Mouse (Mus musculus): Measurements from ENCODE around the gene Npvf. TPM values are rescaled to one million over a fixed set of nuclear protein-coding genes. Genes with fewer than 3 reads are reported as not detected.

The Npvf gene
- polyA plus RNA-seq (2017; shearing (Covaris generic)), result not detected

DNA sequence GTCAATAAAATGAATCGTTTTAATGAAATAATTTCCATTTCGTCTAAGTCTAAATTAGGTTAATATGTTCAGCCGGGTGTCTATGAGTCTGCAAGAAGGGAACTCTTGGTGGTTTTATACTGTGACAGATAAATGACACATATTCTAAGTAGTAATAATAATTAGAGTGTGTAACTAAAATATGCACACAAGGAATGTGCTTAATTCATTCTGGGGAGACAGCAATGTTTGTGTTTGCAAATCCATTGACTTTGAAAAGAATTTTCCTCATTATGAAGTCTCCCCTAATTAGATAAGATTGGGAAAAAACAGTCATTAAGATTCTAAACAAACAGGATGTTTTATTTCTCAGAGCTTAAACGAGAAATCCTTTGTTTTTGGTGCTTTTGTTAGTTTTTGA lies at the start of gene Npvf:
Npvf (minus strand) TSS at position 84 of the 400 bp plus-strand sequence.

Other genes starting within 250 kb of the Npvf start
- gene Osbpl3, start 198.2 kb downstream of the Npvf start, polyA plus RNA-seq (2017; shearing (Covaris generic)), result 36.0 TPM
- 23.2 TPM for gene Cycs, start 87.9 kb downstream of the Npvf start, polyA plus RNA-seq (2017; shearing (Covaris generic))
- gene 4921507P07Rik, start 57.8 kb downstream of the Npvf start, polyA plus RNA-seq (2017; shearing (Covaris generic)), result 0.34 TPM

Data from CD4-positive, CD25-positive, alpha-beta regulatory T cell (primary cell).